Mouse (Mus musculus) mature B cell (primary cell): Measurements from ENCODE around the gene Sap18b.
"Not testable (repeated sequence)": the region's sequence is repeated elsewhere in the genome, so short reads cannot be mapped to it uniquely, and the experiment has no call there.

ENCODE experiments used
- in situ Hi-C: fragments of 300-500 bp; cut with MboI; formaldehyde crosslinking; loops from 2 replicates; pipeline ENCODE4 v1.14.3; 2019

Gene Sap18b

DNA sequence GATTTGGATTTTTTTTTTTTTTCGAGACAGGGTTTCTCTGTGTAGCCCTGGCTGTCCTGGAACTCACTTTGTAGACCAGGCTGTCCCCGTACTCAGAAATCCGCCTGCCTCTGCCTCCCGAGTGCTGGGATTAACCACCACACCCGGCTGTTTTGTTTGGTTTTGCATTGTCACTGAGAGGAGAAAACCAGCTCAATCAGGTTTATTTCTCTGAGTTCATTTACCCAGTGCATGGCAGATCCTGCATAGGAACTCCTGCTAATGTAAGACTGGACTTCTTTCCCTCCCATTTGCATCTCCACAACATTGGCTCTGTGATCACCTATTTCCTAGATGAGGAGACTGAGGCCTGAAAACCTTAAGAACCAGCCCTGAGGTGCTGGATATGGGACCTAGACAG lies 3.0 kb upstream of the Sap18b start:
- in situ Hi-C loops, result no loop called here

DNA sequence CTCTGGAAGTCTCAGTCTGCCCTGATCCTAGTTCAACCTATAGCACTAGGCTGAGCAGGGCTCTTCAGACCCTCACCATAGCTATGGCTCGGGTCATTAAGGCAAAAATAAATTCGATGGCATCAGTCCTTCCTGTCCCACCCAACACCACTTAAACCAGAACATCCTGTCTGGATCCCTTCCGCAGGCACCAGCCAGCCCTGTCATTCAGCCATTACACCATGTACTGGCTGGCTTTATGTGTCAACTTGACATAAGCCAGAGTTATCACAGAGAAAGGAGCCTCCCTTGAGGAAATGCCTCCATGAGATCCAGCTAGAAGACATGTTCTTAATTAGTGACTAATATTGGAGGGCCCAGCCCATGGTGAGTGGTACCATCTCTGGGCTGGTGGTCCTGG lies 2.4 kb upstream of the Sap18b start:
- in situ Hi-C loops, result no loop called here

- in situ Hi-C loops, result no loop called here
These were observed 5.0 kb downstream of the Sap18b start for GRCm38 (mm10) chr8:95830144-95830543.

DNA sequence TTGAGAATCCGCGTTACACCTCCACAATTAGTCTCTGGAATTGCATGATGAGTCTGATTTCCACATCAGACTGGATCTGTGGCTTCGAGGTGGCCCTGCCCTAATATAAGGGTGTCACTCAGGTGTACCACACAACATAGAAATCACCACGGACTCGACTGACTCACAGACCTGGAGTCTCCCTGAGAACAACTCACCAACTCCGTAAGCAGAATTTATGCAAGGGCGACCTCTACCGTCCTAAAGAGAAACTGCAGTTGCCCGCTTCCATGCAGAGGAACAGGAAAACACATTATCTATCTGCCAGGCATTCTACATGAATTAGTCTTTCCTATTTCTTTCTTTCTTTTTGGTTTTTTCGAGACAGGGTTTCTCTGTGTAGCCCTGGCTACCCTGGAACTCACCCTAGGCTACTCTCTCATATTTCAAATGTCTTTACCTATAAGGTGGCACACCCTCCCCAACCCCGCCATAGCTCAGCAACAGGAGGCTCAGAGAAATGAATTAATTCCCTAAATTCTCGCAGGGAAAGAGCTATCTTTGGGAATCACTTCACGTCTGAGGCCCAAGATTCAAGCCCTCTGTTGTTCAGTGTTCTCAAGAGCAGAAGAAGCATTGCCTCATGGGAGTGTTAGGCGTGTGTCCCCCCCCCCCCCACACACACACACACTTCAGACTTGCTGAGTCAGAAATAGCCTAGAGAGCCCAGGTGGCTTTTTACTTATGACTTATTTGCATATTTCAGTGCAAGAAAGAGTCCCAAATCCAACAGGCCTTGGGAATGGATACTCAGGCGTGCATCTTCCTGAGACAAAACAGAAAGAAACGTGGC lies 7.7 kb downstream of the Sap18b start:
- in situ Hi-C loops, result no loop called here

DNA sequence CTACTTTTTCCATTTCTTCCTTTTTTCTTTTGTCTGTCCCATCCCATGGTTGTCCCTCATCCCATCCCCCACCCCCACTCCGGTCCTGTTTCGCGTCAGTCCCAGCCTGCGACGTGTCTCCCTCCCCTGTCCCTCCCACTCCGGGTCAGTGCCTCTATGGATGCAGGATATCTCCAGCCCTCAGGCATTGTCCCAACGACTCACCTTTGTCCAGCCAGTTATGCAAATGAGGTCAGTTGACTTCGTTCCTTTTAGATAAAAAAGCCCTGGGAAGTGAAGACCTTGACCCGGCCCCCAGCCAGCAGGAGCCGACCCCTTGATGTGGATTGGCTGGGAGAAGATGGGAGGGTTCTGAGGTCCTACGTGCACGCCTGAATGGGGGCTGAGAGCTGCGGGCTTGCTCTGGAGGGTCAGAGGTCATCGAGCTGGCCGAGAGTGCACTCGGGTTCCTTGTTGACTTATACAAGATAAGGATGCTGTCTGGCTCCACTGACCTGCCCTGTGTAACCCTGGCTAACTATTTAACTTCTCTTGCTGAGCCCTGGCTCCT lies 8.4 kb downstream of the Sap18b start:
- in situ Hi-C loops, result no loop called here

DNA sequence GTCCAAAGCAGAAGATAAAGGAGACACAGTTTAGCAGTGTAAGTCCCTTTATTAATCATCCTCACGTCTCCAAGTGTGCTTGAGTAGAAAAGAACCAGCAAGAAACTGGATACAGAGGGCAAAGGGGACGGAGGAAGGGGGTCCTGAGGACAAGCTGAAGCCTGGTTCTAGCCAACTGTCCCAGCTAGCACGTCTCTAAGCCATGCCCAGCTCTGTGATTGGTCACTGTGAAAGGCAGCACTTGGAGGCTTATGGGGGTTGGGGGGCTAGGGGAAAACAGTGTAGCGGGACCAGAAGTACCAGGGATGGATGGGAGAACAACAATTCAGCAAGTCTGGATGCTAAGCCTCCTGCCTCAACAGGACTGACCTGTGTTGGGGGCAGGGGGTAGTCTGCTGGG lies 10.7 kb downstream of the Sap18b start:
- in situ Hi-C loops, result no loop called here

- in situ Hi-C loops, result no loop called here
These were observed 12.1 kb downstream of the Sap18b start for GRCm38 (mm10) chr8:95837266-95837665.

GRCm38 (mm10) chr8:95839289-95839688 lies 14.1 kb downstream of the Sap18b start:
- in situ Hi-C loops, result no loop called here

DNA sequence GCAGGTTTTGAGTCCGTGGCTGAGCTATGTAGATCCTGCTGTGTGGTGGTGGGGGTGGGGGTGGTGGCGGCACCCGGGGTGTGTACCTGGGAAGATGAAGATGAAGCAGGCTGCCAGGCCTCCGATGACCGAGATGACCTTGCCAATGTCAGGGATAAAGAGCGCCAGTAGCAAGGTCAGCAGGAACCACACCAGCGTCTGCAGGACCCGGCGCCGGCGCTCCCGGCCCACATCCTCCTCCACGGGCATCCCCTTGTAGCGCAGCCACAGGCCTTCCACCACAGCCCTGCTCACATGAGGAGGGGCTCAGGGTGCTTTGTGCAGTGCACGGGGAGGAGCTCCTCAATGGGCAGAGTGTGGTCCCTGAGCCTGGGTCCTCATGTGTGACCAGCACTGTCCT lies 16.3 kb downstream of the Sap18b start:
- in situ Hi-C loops, result no loop called here

DNA sequence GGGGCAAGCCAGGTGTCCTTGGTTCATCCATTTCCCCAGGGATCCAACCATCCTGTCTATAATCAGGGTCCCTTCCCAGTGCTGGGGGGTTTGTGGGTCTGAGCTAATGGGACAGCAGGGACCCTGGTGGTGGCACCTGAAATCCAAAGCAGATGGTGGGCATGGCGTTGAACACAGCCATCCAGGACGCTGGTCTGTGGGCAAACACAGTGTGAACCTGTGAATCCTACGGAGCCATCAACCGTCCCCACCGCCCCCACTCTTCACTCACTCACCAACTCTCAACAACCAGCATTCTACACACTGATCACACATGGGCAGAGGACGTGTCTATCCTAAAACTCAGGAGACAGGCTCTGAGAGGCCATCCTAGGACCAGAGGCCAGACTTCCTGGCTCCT lies 18.8 kb downstream of the Sap18b start:
- in situ Hi-C loops, result no loop called here

GRCm38 (mm10) chr8:95845026-95845425 lies 19.9 kb downstream of the Sap18b start:
- in situ Hi-C loops, result no loop called here

DNA sequence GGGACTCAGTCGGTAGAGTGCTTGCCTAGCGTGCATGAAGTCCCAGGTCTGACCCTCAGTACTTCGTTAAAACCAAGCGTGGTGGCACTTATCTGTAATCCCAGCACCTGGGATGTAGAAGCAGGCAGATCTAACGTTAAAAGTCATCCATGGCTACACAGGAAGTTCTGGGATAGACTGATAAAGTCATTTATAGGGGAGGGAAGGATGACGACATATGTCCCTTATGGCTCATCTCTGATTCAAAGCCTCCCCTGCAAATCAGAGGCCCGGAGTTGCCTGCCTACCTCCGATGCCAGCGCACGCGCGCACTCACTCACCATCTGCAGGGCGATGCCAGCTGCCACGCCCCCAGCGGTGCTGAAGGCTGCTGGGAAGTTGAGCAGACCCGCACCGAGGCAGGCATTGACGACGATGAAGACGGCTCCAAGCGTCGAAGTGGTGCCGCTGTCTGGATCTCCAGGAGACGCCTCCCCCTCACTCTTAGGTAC lies 23.0 kb downstream of the Sap18b start:
- in situ Hi-C loops, result no loop called here

DNA sequence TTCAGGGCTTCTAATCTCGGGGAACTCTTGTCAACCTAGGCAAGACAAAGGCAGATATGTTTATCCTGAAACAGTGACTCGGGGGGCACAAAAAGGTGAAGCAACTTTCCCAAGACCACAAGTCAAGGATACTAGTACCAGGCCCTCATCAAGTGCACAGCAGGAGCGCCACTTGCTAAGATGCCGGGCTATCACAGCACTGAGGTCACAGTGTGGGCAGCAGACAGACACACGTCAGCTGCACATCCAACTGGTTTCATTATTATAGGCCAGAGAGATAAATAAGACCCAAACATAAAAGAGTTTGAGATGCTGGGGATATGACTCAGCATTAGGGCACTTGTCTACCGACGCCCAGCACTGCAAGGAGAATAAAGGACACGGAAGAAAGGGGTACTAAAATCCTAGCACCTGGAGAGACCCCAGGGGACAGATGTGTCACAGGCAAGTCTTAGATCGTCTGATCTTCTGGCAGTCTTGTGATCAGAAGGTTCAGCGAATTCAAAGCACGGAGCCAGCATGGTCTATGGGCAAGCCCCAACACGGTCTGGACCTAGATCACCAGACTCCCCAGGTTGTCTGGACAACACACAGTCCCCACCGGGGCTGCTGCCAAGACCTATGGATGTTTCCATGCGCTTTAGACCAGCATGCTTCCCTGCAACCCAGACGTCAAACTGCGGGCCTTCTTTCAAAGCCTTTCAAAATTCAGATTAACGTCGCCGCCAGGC lies 23.8 kb downstream of the Sap18b start:
- in situ Hi-C loops, result no loop called here

- in situ Hi-C loops, result no loop called here
These were observed 25.2 kb downstream of the Sap18b start for GRCm38 (mm10) chr8:95850326-95850725.

- in situ Hi-C loops, result no loop called here
These were observed 27.1 kb downstream of the Sap18b start for GRCm38 (mm10) chr8:95852290-95852689.

DNA sequence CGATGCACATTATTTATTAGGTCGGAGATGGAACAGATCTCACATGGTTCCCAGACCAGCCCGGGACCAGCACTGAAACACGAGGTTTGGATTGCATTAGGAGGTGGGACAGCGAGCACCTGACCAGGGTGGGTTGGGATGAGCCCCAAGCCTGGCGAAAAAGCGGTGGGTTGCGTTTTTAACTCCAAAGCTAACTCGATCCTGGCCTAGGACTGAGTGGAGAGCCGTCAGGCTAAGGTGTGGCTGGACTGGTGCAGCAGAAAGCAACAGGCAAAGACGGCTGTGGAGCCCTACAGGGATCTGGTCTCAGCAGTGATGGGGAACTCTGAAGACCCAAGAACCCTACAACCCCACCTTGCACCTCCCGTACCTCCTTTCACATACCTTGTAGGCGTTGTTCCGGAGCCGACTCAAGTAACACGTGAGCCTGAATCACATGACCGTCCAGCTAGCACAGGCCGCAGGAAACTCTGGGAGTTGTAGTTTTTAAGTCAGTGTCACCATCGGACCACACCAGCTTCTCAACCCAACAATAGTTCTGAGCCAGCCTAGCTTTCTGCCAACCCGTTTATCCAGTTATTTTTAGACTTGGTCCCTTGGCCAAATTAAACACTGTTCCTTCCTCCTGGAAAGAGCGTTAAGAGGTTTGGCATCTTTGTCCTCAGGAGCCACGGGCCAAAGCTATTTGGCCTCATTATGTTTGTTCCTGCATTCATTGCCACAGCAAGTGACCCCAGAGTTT lies 28.1 kb downstream of the Sap18b start, which contains the start of gene Slc38a7:
Gene Slc38a7 (minus strand): TSS at position 438 of the 742 bp plus-strand sequence.
- in situ Hi-C loops, result no loop called here

GRCm38 (mm10) chr8:95854174-95854573 lies 29.0 kb downstream of the Sap18b start:
- in situ Hi-C loops, result no loop called here

DNA sequence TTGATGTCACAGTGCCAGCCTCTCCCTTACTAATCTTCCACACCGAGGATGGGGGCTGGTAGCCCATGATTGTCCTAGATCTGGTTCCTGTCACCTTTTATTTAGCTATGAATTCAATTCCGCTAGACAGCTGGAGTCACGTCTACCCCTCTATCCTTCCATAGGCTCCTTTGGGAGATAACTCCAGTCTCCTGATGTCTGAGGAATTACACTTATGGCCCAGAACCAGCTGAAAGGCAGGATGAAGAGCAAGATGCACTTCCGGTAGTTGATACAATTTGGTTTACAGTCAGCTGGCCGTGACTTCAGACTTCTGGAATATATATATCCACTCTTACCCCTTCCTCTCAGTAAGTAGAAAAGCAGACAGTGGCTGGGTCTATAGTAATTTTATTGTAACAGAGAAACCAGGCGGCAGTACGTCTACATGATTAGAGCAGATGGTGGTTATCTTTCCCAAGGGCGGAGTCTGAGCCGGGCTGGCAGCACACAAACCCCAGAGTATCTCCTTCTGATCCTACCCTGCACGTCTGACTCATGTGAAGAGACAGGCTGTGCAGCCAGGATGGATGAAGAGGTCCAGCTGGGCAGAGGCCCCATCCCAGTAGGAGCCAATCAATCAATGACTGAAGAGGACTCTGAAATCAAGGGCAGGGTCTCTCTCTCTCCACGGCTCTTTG lies 38.8 kb downstream of the Sap18b start:
- in situ Hi-C loops, result not testable (repeated sequence)

DNA sequence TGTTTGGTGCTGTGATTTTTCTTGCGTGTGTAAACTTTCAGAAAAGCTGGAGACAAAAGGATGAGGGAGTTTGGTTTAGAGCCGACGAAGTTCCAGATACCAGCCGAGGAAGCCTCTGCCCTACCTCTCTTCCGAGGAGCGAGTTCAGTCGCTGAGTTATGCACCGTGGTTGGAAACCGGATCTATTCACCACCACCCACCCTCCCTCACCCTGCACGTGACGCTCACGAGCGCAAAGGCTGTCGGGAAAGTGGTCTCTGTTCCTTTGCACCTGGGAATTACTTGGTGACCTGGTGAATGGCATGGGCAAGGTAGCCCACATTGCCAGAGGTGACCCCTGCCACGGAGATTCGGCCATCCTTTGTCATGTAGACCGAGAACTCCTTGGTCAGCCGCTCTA lies 39.7 kb downstream of the Sap18b start:
- in situ Hi-C loops, result not testable (repeated sequence)

DNA sequence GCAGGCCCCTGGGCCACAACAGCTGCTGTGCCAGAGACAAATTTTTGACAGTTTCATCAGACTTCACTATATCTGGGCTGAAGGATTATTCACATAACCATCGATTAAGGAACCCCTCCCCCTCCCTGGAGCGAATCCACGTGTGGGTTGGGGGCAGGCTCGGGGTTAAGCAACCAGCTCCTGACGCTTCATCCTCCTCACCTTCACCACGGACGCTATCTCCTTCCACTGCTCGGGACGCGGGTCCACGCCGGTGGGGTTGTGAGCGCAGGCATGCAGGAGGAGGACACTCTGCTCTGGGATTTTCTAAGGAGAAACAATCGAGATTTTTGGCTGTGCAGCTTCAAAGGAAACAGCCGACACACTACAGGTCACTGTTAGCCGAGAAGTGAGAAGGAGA lies 46.5 kb downstream of the Sap18b start:
- in situ Hi-C loops, result no loop called here

DNA sequence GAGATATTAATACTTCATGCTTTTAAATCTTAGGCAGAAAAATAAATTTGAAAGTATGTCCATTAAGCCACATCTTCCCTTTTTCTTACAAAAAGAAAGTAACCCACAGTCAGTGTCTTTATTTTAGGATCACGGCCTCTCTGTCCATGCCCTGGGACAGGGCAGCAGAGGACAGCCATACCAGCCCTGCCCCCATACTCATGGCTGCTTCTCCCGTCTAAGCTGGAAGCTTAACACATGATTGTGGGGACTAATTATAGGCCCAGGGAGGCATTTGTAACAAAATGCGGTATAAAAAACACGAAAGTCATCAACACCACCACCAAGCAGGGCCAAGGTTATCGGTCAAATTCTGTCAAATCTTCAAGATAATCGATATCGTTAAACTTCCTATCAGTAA lies 50.1 kb downstream of the Sap18b start:
- in situ Hi-C loops, result no loop called here
